ENCODE assay signal across 8 mouse cellular contexts in the genomic region with DNA sequence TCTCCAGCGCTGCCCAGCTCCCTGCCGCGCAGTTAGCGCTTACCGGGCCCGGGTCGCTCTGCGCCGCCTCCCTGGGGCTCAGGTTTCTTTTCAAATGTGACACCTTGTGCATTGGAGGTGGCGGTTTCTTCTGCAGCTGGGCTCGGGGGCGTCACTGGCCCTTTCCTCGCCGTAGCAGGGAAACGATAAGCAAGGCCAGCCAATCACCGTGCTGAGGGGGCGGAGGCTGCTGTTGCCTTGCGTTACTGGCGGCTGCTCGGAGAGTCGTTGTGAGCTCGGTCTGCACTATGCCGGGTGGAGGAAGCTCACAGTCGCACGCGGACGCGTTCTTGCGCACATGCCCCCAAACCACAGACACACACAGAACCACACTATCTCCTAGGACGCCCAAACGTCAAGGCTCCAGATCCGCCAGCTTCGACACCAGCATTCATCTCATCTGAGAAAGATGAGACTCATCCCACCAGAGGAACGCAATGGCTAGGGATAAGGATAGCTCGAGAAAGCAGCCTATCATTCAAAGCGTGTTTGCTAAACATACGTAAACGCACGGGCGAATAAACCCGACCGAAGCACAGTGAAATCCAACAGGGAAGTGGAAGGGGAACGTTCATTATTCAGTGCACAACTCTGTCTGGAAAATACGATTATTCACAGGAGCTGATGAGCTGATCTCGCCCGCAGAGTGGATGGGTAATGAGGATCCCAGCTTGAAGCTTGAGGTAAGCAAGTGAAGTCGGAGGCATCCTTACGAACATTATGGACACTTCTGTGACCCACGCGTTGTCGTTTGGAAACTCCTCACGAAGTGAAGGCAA. TPM values are rescaled to one million over a fixed set of nuclear protein-coding genes. Genes with fewer than 3 reads are reported as not detected.
DNase-seq lines count a peak whose midpoint lies in the region; ATAC-seq and TF ChIP-seq lines count a peak whose summit lies in the region.

St8sia4 (minus strand) TSS at position 137 of the 818 bp plus-strand sequence.

- H3K4me2 ChIP-seq in hindbrain, embryonic 13.5 days = peak within 1 kb of the TSS; percentile 82

- no peaks in the 10 kb centered on the region for H3K27me3 ChIP-seq in MEL (ENCODE audit: control insufficient read depth in 1 of 2, insufficient read depth in 2 of 2, low read length in 2 of 2)
- H3K27me3 ChIP-seq in hindbrain, embryonic 13.5 days = no peaks in the 10 kb centered on the region

- H3K27ac ChIP-seq in MEL (ENCODE audit: control insufficient read depth, low read depth, low read length) = peak within 1 kb of the TSS; percentile 66
- H3K27ac ChIP-seq in hindbrain, embryonic 13.5 days = peak within 1 kb of the TSS; percentile 92

- H3K9ac ChIP-seq in MEL (ENCODE audit: control insufficient read depth, low read depth, low read length, poor library complexity, severe bottlenecking) = peak within 1 kb of the TSS; percentile 59
- peak within 1 kb of the TSS; percentile 87 for H3K9ac ChIP-seq in hindbrain, embryonic 13.5 days

- peak; percentile 99 for DNase-seq in MEL (ENCODE audit: low read depth, low spot score)
- peak; percentile 89 to 93 for DNase-seq in cerebellum, postnatal 10 days
- peak; percentile 79 to 81 for DNase-seq in frontal cortex, postnatal 14 days (ENCODE audit: low spot score in 2 of 2)
- peak; percentile 69 to 81 for DNase-seq in layer of hippocampus, postnatal 25 days (ENCODE audit: extremely low spot score in 1 of 2, low spot score in 1 of 2)
- DNase-seq in lung, postnatal 14 days = peak; percentile 84
- DNase-seq in ovary, postnatal 36 days (ENCODE audit: low spot score) = peak; percentile 71
- peak; percentile 96 for DNase-seq in thymus, postnatal 14 days

- peaks cover 5 to 26% of the 10 kb centered on the region in 2 experiments for H3K4me1 ChIP-seq in MEL (ENCODE audit: control insufficient read depth in 1 of 2, insufficient read depth in 2 of 2, low read length in 2 of 2)
- peaks cover 15% of the 10 kb centered on the region for H3K4me1 ChIP-seq in hindbrain, embryonic 13.5 days (replicated peaks)

- TF ChIP-seq POLR2A in MEL (IDR thresholded peaks at IDR 0.05; ENCODE audit: control insufficient read depth in 1 of 2, insufficient read depth in 1 of 2, low read depth in 1 of 2, low read length in 2 of 2, poor library complexity in 1 of 2) = peak; percentile 95 to 97

- H3K79me2 ChIP-seq in MEL (ENCODE audit: control insufficient read depth, insufficient read depth, low read length, poor library complexity) = no peaks in the 10 kb centered on the region

- under 1% methylated on average over 52 of the region's 52 CpGs for WGBS in hindbrain, embryonic 13.5 days

- TF ChIP-seq CTCF in MEL (IDR thresholded peaks at IDR 0.05 in 2 of 3, conservative IDR thresholded peaks at IDR 0.05 in 1 of 3; ENCODE audit: control insufficient read depth in 1 of 3, insufficient read depth in 1 of 3, low read depth in 2 of 3, low read length in 3 of 3, poor library complexity in 1 of 3, severe bottlenecking in 1 of 3) = no peak

- H3K9me3 ChIP-seq in MEL (replicated peaks; ENCODE audit: insufficient read depth, low read length) = no peaks in the 10 kb centered on the region
- no peaks in the 10 kb centered on the region for H3K9me3 ChIP-seq in hindbrain, embryonic 13.5 days

- peak; percentile 97 for ATAC-seq in hindbrain, embryonic 13.5 days (ENCODE audit: low FRiP score)

- TF ChIP-seq RAD21 in MEL (IDR thresholded peaks at IDR 0.05; ENCODE audit: low read depth, low read length) = no peak

- peaks cover 0 to 18% of the 10 kb centered on the region in 2 experiments; a peak in 2 of 4 replicates for H3K36me3 ChIP-seq in MEL (ENCODE audit: control insufficient read depth in 1 of 2, insufficient read depth in 2 of 2, low read length in 2 of 2)
- H3K36me3 ChIP-seq in hindbrain, embryonic 13.5 days = no peaks in the 10 kb centered on the region

- H3K4me3 ChIP-seq in MEL (ENCODE audit: control insufficient read depth in 1 of 2, insufficient read depth in 1 of 2, low read depth in 2 of 2, low read length in 2 of 2) = peak within 1 kb of the TSS; percentile 56 to 67
- H3K4me3 ChIP-seq in hindbrain, embryonic 13.5 days = peak within 1 kb of the TSS; percentile 70

- TF ChIP-seq EP300 in MEL (IDR thresholded peaks at IDR 0.05; ENCODE audit: low read depth in 1 of 2, low read length in 2 of 2) = peak; percentile 14 to 56; a peak in 3 of 4 replicates

TF ChIP-seq in MEL, 35 proteins besides CTCF, POLR2A, EP300 and RAD21:
- TF ChIP-seq POLR2AphosphoS5 (IDR thresholded peaks at IDR 0.05; ENCODE audit: borderline replicate concordance, low read depth, low read length) (peak; percentile 91), TAL1 (IDR thresholded peaks at IDR 0.05; ENCODE audit: low read length) (no peak), JUND (IDR thresholded peaks at IDR 0.05; ENCODE audit: low read depth, low read length) (no peak), GATA1 (IDR thresholded peaks at IDR 0.05; ENCODE audit: low read depth, low read length) (peak; percentile 85), USF2 (IDR thresholded peaks at IDR 0.05; ENCODE audit: borderline replicate concordance in 1 of 2, insufficient read depth in 1 of 2, low read depth in 1 of 2, low read length in 2 of 2) (no peak), CHD2 (IDR thresholded peaks at IDR 0.05; ENCODE audit: low read length) (no peak), ZKSCAN1 (IDR thresholded peaks at IDR 0.05; ENCODE audit: low read depth, low read length) (no peak), MYC (IDR thresholded peaks at IDR 0.05; ENCODE audit: low read depth, low read length) (peak; percentile 98), USF1 (IDR thresholded peaks at IDR 0.05; ENCODE audit: low read depth, low read length) (0 out of 2 replicates have a peak, but pooled peaks have one; percentile 9), MAFK (IDR thresholded peaks at IDR 0.05; ENCODE audit: borderline replicate concordance, low read depth, low read length) (no peak), POLR2AphosphoS2 (IDR thresholded peaks at IDR 0.05; ENCODE audit: low read length) (peak; percentile 89), ZC3H11A (IDR thresholded peaks at IDR 0.05; ENCODE audit: low read depth, low read length) (no peak), RCOR1 (IDR thresholded peaks at IDR 0.05; ENCODE audit: low read depth, low read length) (peak; percentile 38; the same call in 1 of the 2 replicates), SIN3A (IDR thresholded peaks at IDR 0.05; ENCODE audit: low read length) (peak; percentile 94), ZNF384 (IDR thresholded peaks at IDR 0.05; ENCODE audit: low read depth, low read length) (no peak), ETS1 (IDR thresholded peaks at IDR 0.05; ENCODE audit: low read depth, low read length) (peak; percentile 71), MXI1 (IDR thresholded peaks at IDR 0.05; ENCODE audit: low read depth, low read length) (peak; percentile 94), MYB (IDR thresholded peaks at IDR 0.05; ENCODE audit: low read depth, low read length) (no peak; the same call in 1 of the 2 replicates), CHD1 (IDR thresholded peaks at IDR 0.05; ENCODE audit: low read depth, low read length) (no peak), ELF1 (IDR thresholded peaks at IDR 0.05; ENCODE audit: low read depth, low read length) (peak; percentile 27; the same call in 1 of the 2 replicates), KAT2A (conservative IDR thresholded peaks at IDR 0.05; ENCODE audit: low read depth, low read length) (no peak; the same call in 1 of the 2 replicates), MEF2A (IDR thresholded peaks at IDR 0.05; ENCODE audit: extremely low read depth, insufficient replicate concordance, low read depth, low read length, poor library complexity, severe bottlenecking) (no peak), E2F4 (IDR thresholded peaks at IDR 0.05; ENCODE audit: borderline replicate concordance, low read depth, low read length) (no peak; the same call in 1 of the 2 replicates), UBTF (IDR thresholded peaks at IDR 0.05; ENCODE audit: borderline replicate concordance, insufficient read depth, low read depth, low read length) (no peak), TCF12 (IDR thresholded peaks at IDR 0.05; ENCODE audit: low read depth, low read length) (peak; percentile 80), MAX (IDR thresholded peaks at IDR 0.05; ENCODE audit: low read length) (peak; percentile 97), BHLHE40 (IDR thresholded peaks at IDR 0.05; ENCODE audit: borderline replicate concordance, low read depth, low read length) (peak; percentile 90), MAZ (IDR thresholded peaks at IDR 0.05; ENCODE audit: low read depth, low read length) (peak; percentile 78), NELFE (IDR thresholded peaks at IDR 0.05; ENCODE audit: low read depth, low read length) (peak; percentile 92), GABPA (IDR thresholded peaks at IDR 0.05; ENCODE audit: low read depth, low read length) (no peak), NRF1 (IDR thresholded peaks at IDR 0.05; ENCODE audit: insufficient read depth, low read depth, low read length, poor library complexity, severe bottlenecking) (peak; percentile 59), TBP (IDR thresholded peaks at IDR 0.05; ENCODE audit: low read depth, low read length) (peak; percentile 89; the same call in 1 of the 2 replicates), SMC3 (IDR thresholded peaks at IDR 0.05; ENCODE audit: low read depth, low read length) (no peak), HCFC1 (IDR thresholded peaks at IDR 0.05; ENCODE audit: low read depth, low read length) (no peak; the same call in 1 of the 2 replicates), ZMIZ1 (IDR thresholded peaks at IDR 0.05; ENCODE audit: low read depth, low read length) (peak; percentile 94)

RNA-seq across cellular contexts. Expression of gene St8sia4, which starts in this region (rescaled TPM):
- total RNA-seq in MEL (2012; rRNA removed) = 1.3 and 1.6 TPM in 2 replicates
- under 1 TPM in 1 of 2 experiments, not detected in 1; 0.81 TPM for polyA plus RNA-seq in MEL (2012; ENCODE audit: insufficient read depth in 1 of 2, insufficient read length in 2 of 2, low read depth in 1 of 2, low replicate concordance in 2 of 2, missing spikeins in 1 of 2)
- 35.8 and 36.4 TPM in 2 replicates for polyA plus RNA-seq in hindbrain, embryonic 13.5 days (2015; fragmentation: Nextera tagmentation; extraction: Ambion mirVana)
- 10 to 100 TPM; 11.6 to 12.8 TPM for total RNA-seq in layer of hippocampus, postnatal 25 days (2021)

Comparison
In these comparisons a context has a peak if more than half of its experiments do, and no peak if none do; other contexts are left out.
1. Peak in every context shown above with its lines: DNase-seq, ATAC-seq, H3K4me3 ChIP-seq and H3K27ac ChIP-seq.
2. RNA of gene St8sia4 (polyA plus RNA-seq): 35.8 to 36.4 TPM in hindbrain, embryonic 13.5 days; 0.81 TPM in MEL; every median in the first group is over 10 times any median in the second.